Mouse (Mus musculus): Measurements from ENCODE around the gene Vmn1r231.

Vmn1r231 gene

GRCm38 (mm10) chr17:20904991-20905390 lies at the start of gene Vmn1r231:
Gene Vmn1r231, minus strand, starts transcription at chr17:20905091.
- DNase-seq = no peak

- no peak for DNase-seq
These were observed 41.7 kb upstream of the Vmn1r231 start for GRCm38 (mm10) chr17:20946636-20947035.

GRCm38 (mm10) chr17:20946026-20946565 lies 41.2 kb upstream of the Vmn1r231 start:
- peak; percentile 19 for DNase-seq

GRCm38 (mm10) chr17:20944985-20945891 lies 40.3 kb upstream of the Vmn1r231 start, which contains the start of gene Ppp2r1a:
Gene Ppp2r1a, plus strand, starts transcription at chr17:20945311.
- DNase-seq = peak; percentile 96

- no peak for DNase-seq
These were observed 39.3 kb upstream of the Vmn1r231 start for GRCm38 (mm10) chr17:20944226-20944625.

GRCm38 (mm10) chr17:20919614-20920013 lies 14.7 kb upstream of the Vmn1r231 start, which contains the start of gene Vmn1r232:
Gene Vmn1r232, minus strand, starts transcription at chr17:20919714.
- no peak for DNase-seq

GRCm38 (mm10) chr17:20840144-20840543 lies 64.7 kb downstream of the Vmn1r231 start, which contains the start of gene Vmn1r230:
Gene Vmn1r230, plus strand, starts transcription at chr17:20840444.
- DNase-seq = no peak

All from right cerebral cortex, postnatal 4 days (tissue).